Comparison of ENCODE assay signal across 8 mouse cellular contexts in the genomic region with DNA sequence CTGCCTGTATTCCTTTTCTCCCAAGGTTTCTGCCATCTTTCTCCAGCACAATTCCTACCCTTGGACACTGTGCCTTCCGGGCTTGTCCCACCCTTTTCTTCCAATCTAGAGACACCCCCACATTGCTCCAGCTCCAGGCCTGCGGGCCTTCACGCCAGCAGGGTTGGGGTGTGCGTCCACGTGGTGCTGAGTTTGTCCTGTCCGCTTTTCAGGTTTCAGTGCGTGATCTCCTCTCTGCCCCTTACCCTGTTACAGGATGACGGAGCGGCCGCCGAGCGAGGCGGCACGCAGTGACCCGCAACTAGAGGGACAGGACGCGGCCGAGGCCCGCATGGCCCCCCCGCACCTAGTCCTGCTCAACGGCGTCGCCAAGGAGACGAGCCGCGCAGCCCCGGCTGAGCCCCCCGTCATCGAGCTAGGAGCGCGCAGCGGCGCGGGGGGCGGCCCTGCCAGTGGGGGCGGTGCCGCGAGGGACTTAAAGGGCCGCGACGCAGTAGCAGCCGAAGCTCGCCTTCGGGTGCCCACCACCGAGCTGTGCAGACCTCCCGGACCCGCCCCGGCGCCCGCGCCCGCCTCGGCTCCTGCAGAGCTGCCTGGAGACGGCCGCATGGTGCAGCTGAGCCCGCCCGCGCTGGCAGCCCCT. TPM values are rescaled to one million over a fixed set of nuclear protein-coding genes. Genes with fewer than 3 reads are reported as not detected.
DNase-seq lines count a peak whose midpoint lies in the region; ATAC-seq and TF ChIP-seq lines count a peak whose summit lies in the region.

No protein-coding gene starts in this region.

- DNase-seq in cerebellum, postnatal 10 days = peak; percentile 36 to 48
- DNase-seq in B cell, adult 2 months = peak; percentile 35 to 39
- no peak for DNase-seq in heart, postnatal 0 days (ENCODE audit: low spot score)
- no peak for DNase-seq in limb, embryonic 14.5 days (ENCODE audit: low spot score)
- peak; percentile 61 for DNase-seq in thymus, postnatal 4 days

- no peak for ATAC-seq in cerebellum, adult (ENCODE audit: insufficient number of reproducible peaks, low FRiP score, low TSS enrichment)
- peak; percentile 55 for ATAC-seq in heart, postnatal 0 days (ENCODE audit: insufficient read depth, low read depth)
- peak; percentile 79 for ATAC-seq in limb, embryonic 14.5 days (ENCODE audit: low FRiP score, low read depth)
- ATAC-seq in midbrain, embryonic 15.5 days (replicated peaks) = peak; percentile 86

- peak overlapping the region; percentile 48 for H3K9ac ChIP-seq in heart, postnatal 0 days (replicated peaks; ENCODE audit: low read depth, low read length)
- peak overlapping the region; percentile 43 for H3K9ac ChIP-seq in limb, embryonic 14.5 days (ENCODE audit: low read depth, low read length, severe bottlenecking)
- peak overlapping the region; percentile 41 for H3K9ac ChIP-seq in midbrain, embryonic 15.5 days

- H3K36me3 ChIP-seq in heart, postnatal 0 days (replicated peaks; ENCODE audit: control insufficient read depth, insufficient read depth, low read length) = no peaks in the 10 kb centered on the region
- H3K36me3 ChIP-seq in limb, embryonic 14.5 days (ENCODE audit: control insufficient read depth, insufficient read depth, low read length) = no peaks in the 10 kb centered on the region
- H3K36me3 ChIP-seq in midbrain, embryonic 15.5 days (replicated peaks) = no peaks in the 10 kb centered on the region

- no peak for TF ChIP-seq EP300 in heart, postnatal 0 days (IDR thresholded peaks at IDR 0.05; ENCODE audit: low read depth)

- no peak overlapping the region for H3K27ac ChIP-seq in brown adipose tissue, adult 24 weeks (replicated peaks; ENCODE audit: low read depth, low read length)
- H3K27ac ChIP-seq in heart, postnatal 0 days (ENCODE audit: low read depth) = no peak overlapping the region
- no peak overlapping the region for H3K27ac ChIP-seq in limb, embryonic 14.5 days (replicated peaks; ENCODE audit: low read depth, low read length)
- H3K27ac ChIP-seq in midbrain, embryonic 15.5 days = peak overlapping the region; percentile 57

- peaks cover 88% of the 10 kb centered on the region for H3K27me3 ChIP-seq in heart, postnatal 0 days (ENCODE audit: control insufficient read depth, insufficient read depth, low read length)
- H3K27me3 ChIP-seq in limb, embryonic 14.5 days (ENCODE audit: control insufficient read depth, insufficient read depth, low read length) = peaks cover 90% of the 10 kb centered on the region
- H3K27me3 ChIP-seq in midbrain, embryonic 15.5 days (replicated peaks) = peaks cover 61% of the 10 kb centered on the region

- no peaks in the 10 kb centered on the region for H3K4me1 ChIP-seq in brown adipose tissue, adult 24 weeks (ENCODE audit: control insufficient read depth, insufficient read depth, insufficient read length, low read length)
- peaks cover 6% of the 10 kb centered on the region; the same call in 1 of the 2 replicates for H3K4me1 ChIP-seq in heart, postnatal 0 days (ENCODE audit: control insufficient read depth, insufficient read depth)
- peaks cover 5% of the 10 kb centered on the region; the same call in 1 of the 2 replicates for H3K4me1 ChIP-seq in limb, embryonic 14.5 days (ENCODE audit: control insufficient read depth, insufficient read depth, low read length)
- peaks cover 18% of the 10 kb centered on the region for H3K4me1 ChIP-seq in midbrain, embryonic 15.5 days

- under 1% methylated on average over 45 of the region's 58 CpGs for WGBS in heart, postnatal 0 days
- WGBS in limb, embryonic 14.5 days = under 1% methylated on average over 46 of the region's 58 CpGs
- WGBS in midbrain, embryonic 15.5 days = under 1% methylated on average over 57 of the region's 58 CpGs

- H3K4me2 ChIP-seq in heart, postnatal 0 days (ENCODE audit: low read depth, low read length) = peak overlapping the region; percentile 84
- H3K4me2 ChIP-seq in limb, embryonic 14.5 days (replicated peaks; ENCODE audit: low read depth, low read length, severe bottlenecking) = peak overlapping the region; percentile 95
- peak overlapping the region; percentile 89 for H3K4me2 ChIP-seq in midbrain, embryonic 15.5 days

- H3K9me3 ChIP-seq in heart, postnatal 0 days (replicated peaks; ENCODE audit: control insufficient read depth, low read length) = no peaks in the 10 kb centered on the region
- H3K9me3 ChIP-seq in limb, embryonic 14.5 days (ENCODE audit: control insufficient read depth, low read length) = no peaks in the 10 kb centered on the region
- H3K9me3 ChIP-seq in midbrain, embryonic 15.5 days = no peaks in the 10 kb centered on the region

- TF ChIP-seq CTCF in heart, postnatal 0 days (IDR thresholded peaks at IDR 0.05; ENCODE audit: low read depth) = no peak

- TF ChIP-seq POLR2A in limb, embryonic 14.5 days (IDR thresholded peaks at IDR 0.05; ENCODE audit: borderline replicate concordance, extremely low read depth, insufficient read depth, insufficient read length) = no peak

- peak overlapping the region; percentile 63 for H3K4me3 ChIP-seq in brown adipose tissue, adult 24 weeks (ENCODE audit: insufficient read depth, low read depth, low read length)
- H3K4me3 ChIP-seq in heart, postnatal 0 days (ENCODE audit: low read depth, low read length) = peak overlapping the region; percentile 63
- H3K4me3 ChIP-seq in limb, embryonic 14.5 days (replicated peaks; ENCODE audit: low read length) = peak overlapping the region; percentile 48
- peak overlapping the region; percentile 47 for H3K4me3 ChIP-seq in midbrain, embryonic 15.5 days

RNA-seq across cellular contexts. Expression of a gene that starts 6.8 kb away (rescaled TPM):
- 0.71 and 1.1 TPM in 2 replicates for polyA plus RNA-seq in brown adipose tissue, adult 24 weeks (2012; ENCODE audit: insufficient read depth, insufficient read length, missing spikeins)
- 10.1 and 10.7 TPM in 2 replicates for total RNA-seq in heart, postnatal 0 days (2014; rRNA removed; ENCODE audit: low replicate concordance)
- 0.78 and 0.80 TPM in 2 replicates for polyA plus RNA-seq in heart, postnatal 0 days (2015; fragmentation: Nextera tagmentation; extraction: Ambion mirVana)
- polyA plus RNA-seq in limb, embryonic 14.5 days (2012; rRNA removed) = 3.4 and 4.4 TPM in 2 replicates
- 1.6 and 1.7 TPM in 2 replicates for polyA plus RNA-seq in limb, embryonic 14.5 days (2014; fragmentation: Nextera tagmentation; extraction: Ambion mirVana)
- polyA plus RNA-seq in midbrain, embryonic 15.5 days (2015; fragmentation: Nextera tagmentation; extraction: Ambion mirVana) = 7.9 and 8.5 TPM in 2 replicates

RNA-seq across cellular contexts. Expression of a gene that starts 25.5 kb away (rescaled TPM):
- polyA plus RNA-seq in brown adipose tissue, adult 24 weeks (2012; ENCODE audit: insufficient read depth, insufficient read length, missing spikeins) = 1.3 TPM in 1 of 2 replicates, not detected in the other
- 0.97 and 4.2 TPM in 2 replicates for total RNA-seq in heart, postnatal 0 days (2014; rRNA removed; ENCODE audit: low replicate concordance)
- polyA plus RNA-seq in heart, postnatal 0 days (2015; fragmentation: Nextera tagmentation; extraction: Ambion mirVana) = 0.90 and 1.0 TPM in 2 replicates
- 11.3 and 12.0 TPM in 2 replicates for polyA plus RNA-seq in limb, embryonic 14.5 days (2012; rRNA removed)
- 14.7 and 21.9 TPM in 2 replicates for polyA plus RNA-seq in limb, embryonic 14.5 days (2014; fragmentation: Nextera tagmentation; extraction: Ambion mirVana)
- 3.0 and 3.8 TPM in 2 replicates for polyA plus RNA-seq in midbrain, embryonic 15.5 days (2015; fragmentation: Nextera tagmentation; extraction: Ambion mirVana)

Comparison
In these comparisons a context has a peak if more than half of its experiments do, and no peak if none do; other contexts are left out.
1. DNase-seq: peak in cerebellum, postnatal 10 days (2 of 2), B cell, adult 2 months (2 of 2) and thymus, postnatal 4 days (single experiment); none in heart, postnatal 0 days (single experiment) and limb, embryonic 14.5 days (single experiment).
2. Peak in every context shown above with its lines, with median percentiles within 50 percentile points of each other: H3K4me3 ChIP-seq, H3K4me2 ChIP-seq and H3K9ac ChIP-seq.